Mouse (Mus musculus): ENCODE measurements around the gene Ube2ql1.

Ube2ql1 gene

DNA sequence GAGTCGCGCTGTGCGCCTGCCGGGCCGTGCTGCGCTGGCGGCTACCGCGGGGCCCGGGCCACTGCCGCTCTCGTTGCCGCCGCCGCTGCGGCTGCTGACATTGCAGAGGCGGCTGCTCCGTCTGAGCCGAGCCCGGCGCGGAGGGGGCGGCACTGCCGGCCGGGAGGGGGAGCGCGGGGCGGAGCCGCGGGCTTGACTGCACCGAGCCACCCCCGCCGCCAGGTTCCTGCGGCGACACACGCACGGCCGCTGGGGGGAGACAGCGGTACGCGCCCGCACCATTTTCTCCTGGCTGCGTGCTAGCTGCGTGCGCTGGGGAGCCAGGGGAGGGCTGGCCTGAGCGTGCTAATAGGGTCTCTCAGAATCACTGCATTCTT, at the start of gene Ube2ql1:
Gene Ube2ql1, minus strand, starts transcription at position 131 of the 377 bp plus-strand sequence.
- peak; percentile 15 to 30 for DNase-seq (ENCODE audit: low spot score in 2 of 2)

DNA sequence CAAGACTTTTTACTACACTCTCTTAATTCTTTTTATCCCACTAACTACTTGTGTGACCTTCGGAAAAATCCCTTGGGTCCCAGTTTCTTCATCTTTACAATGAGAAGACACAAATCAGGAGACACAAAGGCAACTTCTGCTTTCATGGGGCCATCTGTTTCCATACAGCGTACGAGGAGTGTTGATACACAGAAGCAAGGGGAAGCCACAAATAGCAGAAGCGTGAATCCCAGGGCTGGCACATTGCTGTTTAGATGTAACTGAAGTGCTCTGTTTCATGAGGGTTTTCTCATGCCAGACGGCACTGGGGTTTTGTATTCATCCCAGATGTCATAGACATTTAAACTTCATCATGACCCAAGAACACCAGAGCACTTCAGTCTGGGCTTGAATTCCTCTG, 49.0 kb upstream of the Ube2ql1 start:
- no peak for DNase-seq (ENCODE audit: low spot score in 2 of 2)

DNA sequence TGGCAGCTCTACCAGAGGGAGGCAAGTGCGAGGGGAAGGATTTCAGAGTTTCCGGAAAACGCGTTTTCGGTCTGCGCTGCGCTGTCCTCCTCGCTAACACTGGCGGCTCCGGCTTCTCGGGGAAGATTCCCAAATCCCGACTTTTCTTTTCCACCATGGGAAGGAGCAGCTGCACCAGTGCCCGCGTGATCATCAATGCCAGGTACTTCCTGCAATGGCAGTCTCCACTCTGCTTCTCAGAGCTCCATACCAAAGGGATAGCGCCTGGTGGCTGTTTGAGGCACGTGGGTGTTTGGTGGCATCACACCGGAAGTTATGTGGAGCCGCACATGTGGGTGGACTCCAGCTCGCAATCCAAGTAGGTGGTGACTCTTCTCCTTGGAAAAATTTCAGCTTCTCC, 38.5 kb upstream of the Ube2ql1 start:
- no peak for DNase-seq (ENCODE audit: low spot score in 2 of 2)

DNA sequence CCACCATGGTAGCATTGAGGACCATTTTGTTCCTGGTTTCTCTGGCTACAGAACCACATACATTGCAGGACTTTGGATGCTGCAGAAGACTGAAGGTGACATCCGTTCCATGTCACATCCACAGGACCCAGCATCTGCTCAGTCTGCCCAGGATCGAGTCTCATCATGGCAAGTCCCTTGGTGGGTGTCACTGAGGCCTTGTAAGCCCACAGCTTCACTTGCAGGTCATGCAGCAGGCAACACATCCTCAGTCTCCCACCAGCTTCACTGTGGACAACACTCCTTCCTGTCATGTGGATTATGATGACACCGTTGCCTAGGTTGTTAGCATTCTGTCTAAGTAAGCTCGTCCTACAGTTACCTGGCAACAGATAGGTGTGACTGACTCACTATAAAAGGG, 32.7 kb upstream of the Ube2ql1 start:
- no peak for DNase-seq (ENCODE audit: low spot score in 2 of 2)

DNA sequence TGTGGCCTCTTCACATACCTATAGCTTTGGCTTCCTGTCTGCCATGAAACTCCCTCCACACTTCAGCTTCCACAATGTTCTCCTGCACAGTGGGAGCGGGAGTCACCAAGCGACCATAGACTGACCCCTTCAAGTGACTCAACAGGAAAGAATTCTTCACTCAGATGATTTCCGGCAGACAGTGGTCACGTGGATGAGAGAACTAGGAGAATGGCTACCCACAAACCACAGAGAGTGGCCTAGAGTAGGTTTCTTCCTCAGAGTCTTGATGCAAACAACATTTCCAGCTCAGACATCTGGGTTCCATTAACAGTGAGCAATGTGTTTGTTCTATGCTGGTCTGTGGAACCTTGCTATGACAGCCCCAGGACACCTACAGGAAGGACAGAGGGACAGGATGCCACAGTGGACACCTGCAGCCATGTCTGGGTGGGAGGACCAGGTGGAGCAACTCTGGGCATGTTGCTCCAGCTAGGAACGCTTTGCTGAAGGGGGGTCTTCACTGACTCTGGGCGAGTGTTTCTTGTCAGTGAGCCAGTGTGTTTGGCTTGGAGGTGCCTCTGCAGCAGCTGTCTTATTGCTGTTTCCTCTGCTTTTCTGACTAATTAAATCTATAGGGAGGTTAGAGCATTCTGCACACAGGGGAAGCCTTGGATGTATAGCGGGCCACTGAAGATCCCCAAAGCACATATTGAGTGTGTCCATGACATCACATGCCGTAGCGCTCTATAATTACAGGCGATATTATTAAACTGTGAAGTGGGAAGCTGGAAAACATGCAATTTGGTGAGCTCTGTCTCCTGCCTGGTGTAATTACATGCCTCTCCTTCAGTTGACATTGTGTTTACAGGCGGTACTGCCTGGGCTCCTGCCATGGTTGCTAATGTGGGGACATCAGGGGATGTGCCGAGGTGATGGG, 31.1 kb upstream of the Ube2ql1 start:
- no peak for DNase-seq (ENCODE audit: low spot score in 2 of 2)

DNA sequence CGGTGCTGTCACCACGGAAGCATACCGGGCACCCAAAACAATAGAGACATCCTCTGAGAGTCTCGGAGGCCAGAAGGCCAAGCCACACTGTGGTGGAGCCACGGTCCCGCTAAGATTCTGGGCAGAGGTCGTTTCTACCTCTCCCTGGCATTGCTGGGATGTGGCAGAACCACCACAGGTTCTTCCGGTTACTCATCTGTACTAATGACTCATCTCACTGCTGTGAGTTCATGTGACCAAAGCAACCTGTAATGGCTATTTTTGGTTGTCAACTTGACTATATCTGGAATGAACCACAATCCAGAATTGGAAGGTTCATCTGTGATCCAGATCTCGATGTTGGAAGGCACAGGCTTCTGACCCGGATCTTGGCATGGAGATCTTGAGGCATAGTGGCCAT, 28.5 kb upstream of the Ube2ql1 start:
- no peak for DNase-seq (ENCODE audit: low spot score in 2 of 2)

DNA sequence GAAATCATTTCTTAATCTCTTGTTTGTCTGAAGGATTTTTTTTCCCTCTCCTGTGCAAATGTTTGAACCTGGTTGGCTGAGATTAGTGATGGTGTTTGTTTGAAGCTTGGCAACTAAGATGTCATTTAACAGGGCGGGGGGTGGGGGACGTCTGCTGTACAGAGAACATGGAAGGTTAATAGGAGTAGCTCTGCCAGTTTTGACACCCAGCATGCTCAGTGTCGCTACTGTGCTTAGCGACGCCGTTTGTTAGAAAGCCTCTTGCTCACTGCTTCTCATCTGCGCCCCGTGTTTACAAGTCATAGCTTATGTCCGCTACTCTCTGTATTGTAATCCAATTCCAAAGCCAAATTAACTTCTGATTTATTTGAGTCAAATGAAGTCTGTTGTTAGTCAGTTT, 25.0 kb upstream of the Ube2ql1 start:
- no peak for DNase-seq (ENCODE audit: low spot score in 2 of 2)

DNA sequence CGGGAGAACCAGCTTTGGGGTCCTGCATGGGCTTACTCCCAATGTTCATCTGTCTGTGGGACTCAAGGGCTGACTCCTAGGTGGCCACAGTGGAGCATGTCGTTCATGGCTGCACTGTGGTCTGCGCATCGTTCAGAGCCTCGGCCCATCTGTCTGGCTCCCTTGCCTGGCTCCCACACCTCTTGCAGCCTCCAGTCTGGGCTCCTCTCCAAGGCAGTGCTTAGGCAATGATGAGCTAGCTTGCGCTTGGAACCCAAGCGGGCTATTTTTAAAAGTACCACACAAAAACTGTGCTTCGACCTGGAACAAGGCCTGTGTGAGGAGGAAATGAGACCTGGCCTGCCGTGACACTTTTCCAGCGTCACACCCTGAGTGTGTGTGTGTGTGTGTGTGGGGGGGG, 21.7 kb upstream of the Ube2ql1 start:
- DNase-seq (ENCODE audit: low spot score in 2 of 2) = no peak

DNA sequence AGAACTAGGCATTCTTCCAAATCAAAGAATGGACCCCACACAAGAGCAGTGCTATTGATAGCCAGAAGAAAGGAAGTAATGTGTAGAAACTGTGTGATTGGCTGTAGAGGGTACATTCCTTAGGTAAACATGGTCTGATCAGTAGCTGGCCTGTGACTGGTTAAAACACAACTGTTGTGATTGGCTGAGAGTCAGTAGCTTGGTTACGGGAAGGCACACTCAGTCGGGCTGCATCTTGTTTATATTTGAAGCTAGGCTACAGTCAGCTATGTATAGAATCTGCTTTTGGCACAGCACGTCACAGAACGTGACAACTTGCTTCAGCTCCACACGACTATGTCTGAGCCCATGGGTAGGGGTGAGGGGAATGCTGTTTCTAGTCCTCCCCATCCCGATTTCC, 19.3 kb upstream of the Ube2ql1 start:
- no peak for DNase-seq (ENCODE audit: low spot score in 2 of 2)

DNA sequence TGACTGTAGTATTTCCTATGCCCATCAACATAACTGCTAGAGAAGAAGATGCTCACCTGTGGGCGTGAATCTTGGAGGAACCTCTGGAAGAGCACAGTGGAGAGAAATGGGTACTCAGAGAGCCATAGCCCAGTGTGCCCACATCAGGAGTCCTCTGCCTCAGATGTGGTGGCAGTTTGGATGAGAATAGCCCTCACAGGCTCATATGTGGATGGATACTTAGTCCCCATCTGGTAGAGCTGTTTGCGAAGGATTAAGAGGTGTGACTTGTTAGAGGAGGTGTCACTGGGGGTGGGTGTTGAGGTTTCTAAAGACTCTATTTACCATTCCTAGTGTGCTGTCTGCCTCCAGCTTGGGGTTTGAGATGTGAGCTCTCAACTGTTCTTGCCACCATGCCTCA, 13.2 kb upstream of the Ube2ql1 start:
- DNase-seq (ENCODE audit: low spot score in 2 of 2) = no peak

DNA sequence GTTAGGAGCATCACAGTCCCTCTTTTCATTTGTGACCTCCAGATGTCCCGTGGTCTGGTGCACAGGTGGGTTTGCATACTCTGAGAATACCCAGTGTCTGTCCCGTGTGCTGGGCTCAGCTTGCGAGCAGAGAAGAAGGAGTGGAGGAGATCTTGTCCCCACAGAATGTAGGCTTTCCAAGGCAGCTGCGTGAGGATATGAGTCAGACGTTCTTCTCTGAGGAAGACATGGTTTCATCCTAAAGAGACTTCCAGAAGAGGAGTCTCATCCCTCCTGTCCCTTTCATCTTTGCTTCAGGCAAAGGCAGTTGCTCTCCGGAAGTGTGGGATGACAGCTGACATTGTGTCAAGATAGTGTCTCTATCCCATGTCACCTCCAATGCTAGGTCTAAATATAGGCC, 11.8 kb upstream of the Ube2ql1 start:
- no peak for DNase-seq (ENCODE audit: low spot score in 2 of 2)

DNA sequence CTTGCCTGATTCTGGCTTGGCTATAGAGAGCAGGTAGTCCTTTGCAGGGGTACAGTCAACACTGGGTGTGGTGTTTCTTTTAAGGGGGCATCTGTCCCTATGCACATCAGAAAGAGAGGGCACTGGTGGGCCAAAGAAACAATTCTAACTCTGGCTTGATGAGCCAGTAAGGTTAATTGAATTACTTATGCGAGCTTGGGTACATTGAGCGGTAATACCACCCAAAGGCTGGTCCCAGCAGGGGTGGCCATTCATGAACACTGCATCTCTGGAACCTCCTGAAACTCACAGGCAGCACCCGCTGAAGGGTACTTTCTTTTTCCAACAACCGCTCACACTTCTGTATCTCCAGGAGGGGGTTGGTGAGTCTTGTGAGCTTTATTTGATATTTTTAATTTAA, 9.1 kb upstream of the Ube2ql1 start:
- no peak for DNase-seq (ENCODE audit: low spot score in 2 of 2)

DNA sequence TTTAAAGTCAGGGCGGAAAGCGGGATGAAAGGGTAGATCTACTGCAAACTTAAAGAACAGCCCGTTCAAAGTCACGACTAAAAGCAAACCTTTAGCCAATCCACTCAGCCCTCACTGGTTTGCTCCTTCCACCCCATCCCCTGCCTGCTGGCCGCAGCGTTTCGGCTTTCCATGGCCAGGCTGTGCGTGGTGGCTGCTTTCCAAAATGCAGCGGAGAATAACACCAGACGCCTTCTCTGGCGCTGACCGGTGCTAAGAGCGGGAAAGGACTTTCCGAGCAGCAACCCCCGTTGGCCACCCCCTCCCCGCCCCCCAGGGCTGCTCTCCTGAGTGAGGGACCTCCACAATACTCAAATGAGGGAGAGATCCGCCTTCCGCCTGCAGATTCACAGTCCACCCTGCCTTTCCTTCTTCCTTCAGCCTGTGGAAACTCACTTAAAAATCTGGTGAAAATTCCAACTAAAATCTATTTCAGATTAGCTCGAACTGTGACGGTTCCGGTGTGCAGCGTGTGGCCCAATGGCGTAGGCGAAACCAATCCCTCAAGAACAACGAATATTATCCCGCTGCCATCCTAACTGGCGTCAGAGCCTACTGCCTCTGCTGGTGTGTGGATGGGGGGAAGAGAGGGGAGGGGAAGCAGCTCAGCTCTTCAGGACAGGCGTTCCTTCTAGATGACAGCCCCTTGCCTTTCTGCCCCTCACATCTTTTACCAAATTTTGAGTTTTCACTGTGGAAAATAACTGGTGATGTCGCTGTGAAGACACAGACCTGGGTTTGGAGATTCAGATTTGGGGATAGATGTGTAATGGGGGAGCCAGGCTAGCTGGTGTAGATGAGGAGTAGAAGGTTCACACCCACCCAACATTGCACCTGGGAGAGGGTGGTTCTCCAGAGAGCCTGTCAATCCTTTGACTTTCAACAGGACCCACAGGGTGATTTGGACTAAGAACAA, 919 bp upstream of the Ube2ql1 start:
- DNase-seq (ENCODE audit: low spot score in 2 of 2) = no peak

DNA sequence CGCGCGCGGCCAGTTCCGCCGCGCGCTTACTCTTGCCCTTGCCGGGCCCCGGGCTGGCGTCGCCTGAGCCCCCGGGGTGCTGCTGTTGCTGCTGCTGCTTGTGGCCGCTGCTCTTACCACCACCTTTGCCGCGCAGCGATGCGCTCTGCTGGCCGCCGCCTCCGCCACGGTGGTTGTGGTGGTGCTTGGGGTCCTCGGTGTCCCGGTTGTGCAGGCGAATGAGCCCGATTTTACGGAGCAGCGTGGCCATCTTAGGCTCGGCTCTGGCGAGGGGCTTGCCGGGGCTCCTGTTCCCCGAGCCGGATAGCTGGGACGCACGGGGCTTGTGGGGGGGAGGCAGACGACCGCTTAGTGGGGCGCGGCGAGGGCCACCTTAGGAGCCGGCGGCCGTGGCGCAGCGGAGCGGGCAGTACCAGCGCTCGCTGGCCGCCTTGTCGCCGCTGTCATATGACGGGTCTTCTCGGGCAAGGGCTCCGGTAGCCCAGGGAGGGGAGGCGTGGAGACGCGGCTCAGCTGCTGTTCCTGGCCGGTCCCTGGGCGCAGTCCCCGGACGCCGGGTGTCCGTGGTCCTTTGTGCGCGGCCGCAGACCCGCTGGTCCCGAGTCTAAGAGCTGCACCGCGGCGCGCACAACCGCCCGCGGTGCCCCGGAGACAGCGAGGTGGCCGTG, 464 bp downstream of the Ube2ql1 start:
- no peak for DNase-seq (ENCODE audit: low spot score in 2 of 2)

DNA sequence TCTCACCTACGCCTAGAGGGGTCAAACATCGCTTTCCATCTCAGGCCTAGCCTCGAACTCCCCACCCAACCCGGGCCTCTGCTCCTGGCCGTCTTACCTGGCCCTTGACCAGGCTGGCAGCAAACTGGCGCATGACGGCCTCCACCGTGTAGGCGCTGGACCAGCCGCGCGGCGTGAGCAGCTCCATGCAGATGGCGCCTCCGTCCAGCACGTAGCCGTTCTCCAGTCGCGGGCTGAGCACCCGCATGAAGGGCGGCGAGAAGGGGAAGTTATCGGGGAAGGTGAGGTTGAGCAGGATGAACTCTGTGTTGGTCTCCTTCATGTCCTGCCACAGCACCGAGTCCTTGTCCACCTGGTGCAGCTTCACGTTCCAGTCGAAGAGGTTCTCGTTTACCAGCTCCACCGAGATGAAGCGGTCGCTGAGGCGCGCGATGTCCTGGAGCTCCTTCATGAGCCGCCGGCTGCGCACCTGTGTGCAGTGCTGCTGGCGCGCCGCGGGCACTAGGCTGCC, 1.2 kb downstream of the Ube2ql1 start:
- DNase-seq (ENCODE audit: low spot score in 2 of 2) = no peak

DNA sequence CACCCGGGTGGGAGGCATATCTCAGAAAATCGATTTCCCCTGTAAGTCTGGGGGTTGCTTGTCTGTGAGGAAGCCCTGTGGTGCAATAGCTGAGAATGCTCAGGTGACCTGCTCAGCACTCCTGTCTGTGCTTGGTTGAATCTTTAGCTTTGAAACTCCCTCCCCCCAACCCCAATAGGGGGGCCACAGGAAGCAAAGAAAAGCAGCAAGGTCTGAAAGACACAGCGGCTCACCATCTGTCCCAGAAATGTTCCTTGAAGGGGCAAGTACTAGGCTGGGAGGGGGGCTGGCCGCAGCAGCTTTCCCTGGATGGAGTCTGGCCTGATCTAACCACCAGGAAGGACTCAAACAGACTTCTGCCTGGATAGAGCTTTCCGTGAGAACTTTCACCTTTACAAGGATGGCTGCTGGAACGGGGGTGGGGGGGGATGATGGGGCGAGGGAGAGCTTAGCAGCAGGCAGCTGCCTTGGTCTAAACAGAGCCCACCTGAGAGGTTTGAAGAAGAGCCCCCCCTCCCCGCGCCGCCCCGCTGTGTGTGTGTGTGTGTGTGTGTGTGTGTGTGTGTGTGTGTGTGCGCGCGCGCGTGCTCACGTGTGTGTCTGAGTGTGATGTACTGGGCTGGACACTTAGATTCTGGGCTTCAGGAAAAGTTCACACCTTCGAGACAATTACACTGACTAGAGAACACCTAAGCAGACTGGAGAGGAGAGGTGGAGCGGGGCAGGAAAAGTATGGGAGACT, 2.1 kb downstream of the Ube2ql1 start:
- DNase-seq (ENCODE audit: low spot score in 2 of 2) = no peak

DNA sequence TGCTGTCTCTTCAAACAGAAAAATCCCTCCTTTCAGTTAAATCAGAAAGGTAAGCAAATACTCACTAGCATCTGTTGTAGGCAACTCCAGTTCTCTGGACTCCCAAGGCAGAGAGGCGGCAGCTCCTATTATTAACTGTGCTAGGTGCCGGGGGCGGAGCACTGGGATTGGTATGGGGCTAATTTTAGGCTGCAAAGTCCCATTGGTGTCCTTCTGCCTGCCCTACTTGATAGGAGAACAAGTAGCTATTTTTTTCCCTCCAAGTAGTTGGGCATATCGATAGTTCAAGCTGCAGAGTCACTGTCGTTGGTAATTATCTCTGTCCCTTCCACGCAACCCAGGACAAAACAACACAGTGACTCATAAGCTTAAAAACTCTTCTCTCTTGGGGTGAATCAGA, 7.1 kb downstream of the Ube2ql1 start:
- DNase-seq (ENCODE audit: low spot score in 2 of 2) = no peak

DNA sequence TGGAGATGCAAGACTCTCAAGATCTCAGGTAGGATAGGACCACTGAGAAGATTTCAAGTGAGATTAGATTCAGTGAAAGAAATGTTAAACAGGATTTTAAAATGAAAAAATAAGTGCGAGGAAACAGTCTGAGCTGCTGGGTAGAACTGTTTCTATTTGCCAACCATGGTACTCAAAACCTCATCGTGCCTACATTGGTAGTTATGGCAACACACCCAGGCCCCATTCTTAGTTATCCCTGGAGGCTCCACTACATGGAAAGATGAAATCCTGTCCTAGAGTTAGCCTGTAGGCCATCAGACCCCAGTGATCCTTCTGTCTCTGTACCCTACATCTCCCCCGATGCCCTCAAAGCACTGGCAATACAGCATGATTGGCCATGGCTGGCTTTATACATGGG, 14.3 kb downstream of the Ube2ql1 start:
- no peak for DNase-seq (ENCODE audit: low spot score in 2 of 2)

DNA sequence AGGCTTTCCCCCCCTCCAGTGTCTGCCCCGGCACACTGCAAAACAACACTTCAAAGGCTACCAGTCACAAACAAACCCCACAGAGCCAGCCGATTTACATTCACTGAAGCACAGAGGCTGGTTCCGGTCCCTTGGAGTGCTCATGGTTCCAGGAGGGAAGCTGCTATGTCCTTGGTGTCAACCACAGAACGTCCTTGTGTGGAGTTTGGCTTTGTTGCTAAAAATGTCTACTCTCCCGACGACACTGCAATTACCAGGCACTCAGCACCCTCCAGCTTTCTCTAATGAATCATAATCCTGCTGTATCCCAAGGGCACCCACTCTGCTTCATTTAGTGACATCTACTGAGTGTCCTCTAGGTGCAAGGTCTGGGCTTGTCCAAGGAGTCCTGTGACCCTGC, 18.5 kb downstream of the Ube2ql1 start:
- no peak for DNase-seq (ENCODE audit: low spot score in 2 of 2)

DNA sequence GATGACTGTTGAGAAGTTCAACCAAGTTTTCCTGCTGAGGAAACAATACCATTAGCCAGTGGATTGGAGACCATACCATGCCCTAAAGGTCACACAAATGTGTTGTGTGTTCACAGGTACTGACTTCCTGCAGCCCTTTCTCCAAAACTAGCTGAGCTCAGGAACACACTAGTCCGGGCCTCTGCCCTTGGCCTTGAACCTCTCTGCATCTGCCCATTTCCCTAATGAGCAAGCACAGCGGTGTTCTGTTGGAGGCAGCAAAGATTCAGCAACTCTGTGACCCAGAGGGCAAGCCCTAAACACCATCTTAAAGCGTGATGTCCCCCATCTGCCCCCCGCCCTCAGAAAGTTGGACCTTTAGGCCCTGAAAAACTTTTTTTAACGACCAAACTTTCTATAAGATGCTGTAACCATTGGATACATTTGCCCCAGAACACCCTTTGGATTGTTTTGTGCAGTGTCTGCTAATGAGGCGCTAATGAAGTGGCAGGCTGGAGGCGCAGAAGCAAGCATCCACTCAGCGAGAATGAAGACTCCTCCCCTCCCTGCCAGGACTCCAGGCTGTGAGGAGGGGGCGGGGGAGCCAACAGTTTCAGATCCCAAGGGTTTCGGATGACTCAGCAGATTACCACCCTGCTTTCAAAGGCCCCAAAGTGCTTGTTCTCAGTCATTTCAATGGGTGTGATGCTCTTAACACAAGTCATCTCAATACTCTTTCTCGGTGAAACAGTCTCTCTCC, 21.7 kb downstream of the Ube2ql1 start:
- DNase-seq (ENCODE audit: low spot score in 2 of 2) = no peak

DNA sequence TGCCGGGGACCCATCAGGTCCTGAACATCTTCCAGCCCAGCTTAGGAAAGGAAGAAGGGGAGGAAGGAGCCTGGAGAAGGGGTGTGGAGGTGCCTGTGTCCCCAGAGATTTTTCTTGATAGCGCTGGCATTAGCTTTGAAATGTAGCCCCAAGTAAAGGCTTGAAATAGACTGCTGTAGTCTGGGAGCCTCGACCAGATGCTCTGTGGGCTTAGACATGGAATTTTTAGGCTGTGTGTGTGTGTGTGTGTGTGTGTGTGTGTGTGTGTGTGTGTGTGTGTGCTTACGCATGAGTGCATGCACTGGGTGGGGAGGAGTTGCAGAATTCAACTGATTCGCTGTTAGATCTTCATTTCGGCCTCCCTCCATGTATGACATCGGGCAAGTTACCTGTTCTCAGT, 31.5 kb downstream of the Ube2ql1 start:
- DNase-seq (ENCODE audit: low spot score in 2 of 2) = no peak

All from spleen, postnatal 14 days (tissue).